Mouse (Mus musculus) neural tube, embryonic 14.5 days (tissue): Measurements from ENCODE around the gene Camkmt. TPM values are rescaled to one million over a fixed set of nuclear protein-coding genes. Genes with fewer than 3 reads are reported as not detected.

Source experiments
- ATAC-seq: fragments of 200-750 bp; cut with Nextera tagmentation; 2 replicates; pipeline ENCODE4 v1.8.0; 2017; ENCODE audit warnings: low read depth, mild to moderate bottlenecking, moderate TSS enrichment, moderate library complexity
- H3K27ac ChIP-seq: fragments of 300-500 bp; sonication (generic); 2 replicates; pipeline ENCODE4 v1.5.1; 2014; ENCODE audit warnings: low read depth, mild to moderate bottlenecking, control low read depth, low read length, moderate library complexity, mixed read lengths
- H3K27me3 ChIP-seq: fragments of 300-500 bp; sonication (generic); 2 replicates; pipeline ENCODE4 v1.6.1; 2014; ENCODE audit warnings: low read length; ENCODE audit not compliant: control insufficient read depth, insufficient read depth
- H3K36me3 ChIP-seq: fragments of 300-500 bp; sonication (generic); 2 replicates; pipeline ENCODE4 v1.6.1; 2014; ENCODE audit warnings: low read length, mixed read lengths; ENCODE audit not compliant: control insufficient read depth, insufficient read depth
- H3K4me1 ChIP-seq: fragments of 300-500 bp; sonication (generic); 2 replicates; pipeline ENCODE4 v1.6.1; 2014; ENCODE audit warnings: low read length; ENCODE audit not compliant: control insufficient read depth, insufficient read depth
- H3K4me2 ChIP-seq: fragments of 300-500 bp; sonication (generic); 2 replicates; pipeline ENCODE4 v1.6.1; 2014; ENCODE audit warnings: mild to moderate bottlenecking, low read depth, low read length, control low read depth
- H3K4me3 ChIP-seq: fragments of 300-500 bp; sonication (generic); 2 replicates; pipeline ENCODE4 v1.5.1; 2014; ENCODE audit warnings: low read depth, low read length, control low read depth, mixed read lengths
- H3K9ac ChIP-seq: fragments of 300-500 bp; sonication (generic); replicated peaks from 2 replicates; pipeline ENCODE4 v1.6.1; 2014; ENCODE audit warnings: low read depth, mild to moderate bottlenecking, control low read depth, low read length, mixed read lengths
- H3K9me3 ChIP-seq: fragments of 300-500 bp; sonication (generic); 2 replicates; pipeline ENCODE4 v1.6.1; 2016; ENCODE audit warnings: low read length; ENCODE audit not compliant: control insufficient read depth
- WGBS: fragments of 180-500 bp; shearing (Covaris S2); extraction: QIAGEN DNeasy Blood & Tissue Kit; methylation state at CpG from one replicate; pipeline ENCODE4 v1.1.7; 2014; 5-methylcytosine and 5-hydroxymethylcytosine counted together
- polyA plus RNA-seq: library from polyadenylated mRNA; unstranded; fragments of >200 nt; fragmentation: Nextera tagmentation; extraction: Ambion mirVana; gene quantifications from 2 replicates; pipeline ENCODE4 v1.2.1, GENCODE M21; 2014

Gene Camkmt
- polyA plus RNA-seq, 1 experiment from 2014 or later = 24.5 TPM

- H3K27me3 ChIP-seq = no peaks in the 10 kb centered on the region
- no peaks in the 10 kb centered on the region for H3K9me3 ChIP-seq
- H3K4me2 ChIP-seq = no peak overlapping the region
- H3K4me1 ChIP-seq = no peaks in the 10 kb centered on the region
- no peak overlapping the region for H3K4me3 ChIP-seq
- H3K27ac ChIP-seq = no peak overlapping the region
- H3K36me3 ChIP-seq = no peaks in the 10 kb centered on the region
- ATAC-seq = no peak
- WGBS = 32% methylated on average over 8 of the region's 8 CpGs
- no peak overlapping the region for H3K9ac ChIP-seq
Measured at GRCm38 (mm10) chr17:85432923-85433322, 342.6 kb downstream of the Camkmt start.

GRCm38 (mm10) chr17:85443036-85443435 lies 352.7 kb downstream of the Camkmt start:
- no peaks in the 10 kb centered on the region for H3K27me3 ChIP-seq
- no peaks in the 10 kb centered on the region for H3K36me3 ChIP-seq
- no peaks in the 10 kb centered on the region for H3K4me1 ChIP-seq
- H3K4me2 ChIP-seq = no peak overlapping the region
- no peak overlapping the region for H3K27ac ChIP-seq
- H3K9me3 ChIP-seq = no peaks in the 10 kb centered on the region
- no peak overlapping the region for H3K9ac ChIP-seq
- no peak overlapping the region for H3K4me3 ChIP-seq
- ATAC-seq = no peak
- 87% methylated on average over 8 of the region's 8 CpGs for WGBS

DNA sequence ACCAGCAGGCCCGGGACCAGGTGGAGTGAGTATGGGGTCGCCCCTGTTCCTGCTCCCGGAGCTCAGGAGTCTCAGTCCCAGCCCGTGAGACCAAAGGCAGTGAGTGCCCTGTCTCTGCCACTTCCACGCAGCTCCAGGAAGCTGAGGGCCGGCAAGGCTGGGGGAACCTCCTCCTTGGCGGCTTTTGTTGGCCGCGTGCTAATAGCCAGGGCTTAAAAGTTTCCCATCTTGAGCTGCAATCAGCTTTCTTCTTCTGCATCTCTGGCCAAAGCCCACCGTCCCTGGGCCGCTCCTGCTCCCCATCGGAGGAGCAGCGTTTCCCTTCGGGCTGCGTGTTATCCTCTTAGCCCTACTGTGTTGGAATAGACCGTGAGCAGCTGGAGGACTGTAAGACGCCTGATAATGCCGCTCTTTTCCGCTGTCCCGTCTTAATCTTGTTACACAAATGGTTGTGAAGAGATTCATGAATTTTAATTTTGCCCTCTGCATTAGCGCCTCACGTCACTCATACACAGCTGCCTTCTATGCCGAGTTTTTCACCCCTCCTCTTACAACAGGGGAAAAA lies 364.1 kb downstream of the Camkmt start:
- Histone ChIP-seq H3K36me3 (no peaks in the 10 kb centered on the region), H3K4me3 (no peak overlapping the region), H3K4me1 (no peaks in the 10 kb centered on the region), H3K27ac (no peak overlapping the region), H3K27me3 (peaks cover 65% of the 10 kb centered on the region), H3K9me3 (no peaks in the 10 kb centered on the region), H3K9ac (no peak overlapping the region), H3K4me2 (no peak overlapping the region)
- ATAC-seq = no peak
- WGBS = 3% methylated on average over 23 of the region's 23 CpGs

DNA sequence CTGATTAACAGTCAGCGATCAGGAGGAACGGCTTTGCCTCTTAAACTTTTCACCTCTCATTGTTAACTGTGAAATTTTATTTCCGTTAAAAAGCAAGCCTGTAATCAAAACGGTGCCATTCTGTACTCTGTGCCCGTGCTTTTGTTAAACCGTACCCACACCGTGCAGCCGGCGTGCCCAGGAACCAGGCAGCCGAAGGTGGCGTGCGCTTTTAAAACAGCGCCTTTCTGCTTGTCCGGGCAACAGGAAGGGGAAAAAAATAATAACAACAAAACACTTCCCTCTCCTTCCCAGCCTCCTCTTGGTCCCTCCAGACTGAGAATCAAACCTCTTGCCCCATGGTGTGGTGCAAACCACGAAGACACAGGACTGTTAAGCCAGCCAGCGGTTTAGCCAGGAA lies 364.7 kb downstream of the Camkmt start:
- H3K4me3 ChIP-seq = no peak overlapping the region
- H3K27ac ChIP-seq = no peak overlapping the region
- H3K4me1 ChIP-seq = no peaks in the 10 kb centered on the region
- no peak overlapping the region for H3K4me2 ChIP-seq
- WGBS = 3% methylated on average over 16 of the region's 16 CpGs
- no peaks in the 10 kb centered on the region for H3K36me3 ChIP-seq
- H3K27me3 ChIP-seq = peaks cover 70% of the 10 kb centered on the region
- H3K9ac ChIP-seq = no peak overlapping the region
- H3K9me3 ChIP-seq = no peaks in the 10 kb centered on the region
- no peak for ATAC-seq

DNA sequence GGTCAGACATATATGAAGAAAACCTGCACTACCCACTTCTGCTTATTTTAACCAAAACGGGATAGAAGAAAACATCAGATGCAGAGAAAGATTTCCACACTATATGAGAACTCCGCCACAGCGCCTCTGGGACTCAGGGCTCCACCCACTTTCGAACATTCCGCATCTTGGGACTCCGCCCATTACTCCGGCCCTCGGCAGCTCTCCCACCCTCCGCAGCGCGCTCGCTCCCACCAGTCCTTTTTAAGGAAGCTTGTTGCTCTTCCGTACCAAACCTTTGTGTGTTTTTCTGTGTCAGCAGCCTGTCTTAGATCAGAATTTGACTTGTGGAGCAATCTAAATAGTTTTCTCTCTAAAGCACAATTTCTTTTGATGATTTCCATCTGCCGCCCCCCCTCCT lies 367.7 kb downstream of the Camkmt start:
- Histone ChIP-seq H3K36me3 (no peaks in the 10 kb centered on the region), H3K4me1 (no peaks in the 10 kb centered on the region), H3K9ac (no peak overlapping the region), H3K27me3 (peaks cover 85% of the 10 kb centered on the region), H3K9me3 (no peaks in the 10 kb centered on the region), H3K4me2 (no peak overlapping the region), H3K4me3 (no peak overlapping the region), H3K27ac (no peak overlapping the region)
- 2% methylated on average over 14 of the region's 14 CpGs for WGBS
- ATAC-seq = no peak

DNA sequence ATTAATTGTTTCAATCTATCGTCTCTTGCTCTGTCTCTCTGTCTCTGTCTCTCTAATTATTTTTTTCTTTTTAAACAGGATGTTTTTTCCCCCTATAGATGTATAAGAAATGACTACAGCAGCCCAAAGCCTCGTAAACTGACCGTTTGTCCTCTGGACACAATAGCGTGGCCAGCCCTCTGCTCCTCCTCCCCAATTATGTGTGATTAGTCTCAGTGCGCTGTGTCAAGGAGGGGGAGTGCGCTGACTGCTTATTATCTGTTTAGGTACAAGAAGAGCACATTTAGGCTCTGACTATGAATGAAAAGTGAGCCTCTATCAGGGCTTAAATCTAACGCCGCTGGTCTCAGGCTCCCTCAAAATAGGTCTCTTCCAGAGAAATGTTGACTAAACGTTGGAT lies 368.2 kb downstream of the Camkmt start:
- no peak overlapping the region for H3K27ac ChIP-seq
- WGBS = 5% methylated on average over 9 of the region's 9 CpGs
- no peak overlapping the region for H3K4me2 ChIP-seq
- ATAC-seq = no peak
- H3K4me1 ChIP-seq = no peaks in the 10 kb centered on the region
- H3K36me3 ChIP-seq = no peaks in the 10 kb centered on the region
- no peak overlapping the region for H3K9ac ChIP-seq
- H3K4me3 ChIP-seq = no peak overlapping the region
- no peaks in the 10 kb centered on the region for H3K9me3 ChIP-seq
- peaks cover 85% of the 10 kb centered on the region for H3K27me3 ChIP-seq

- no peaks in the 10 kb centered on the region for H3K9me3 ChIP-seq
- no peak for ATAC-seq
- no peak overlapping the region for H3K9ac ChIP-seq
- H3K36me3 ChIP-seq = no peaks in the 10 kb centered on the region
- H3K4me2 ChIP-seq = no peak overlapping the region
- H3K4me3 ChIP-seq = no peak overlapping the region
- no peak overlapping the region for H3K27ac ChIP-seq
- H3K27me3 ChIP-seq = peaks cover 92% of the 10 kb centered on the region
- no peaks in the 10 kb centered on the region for H3K4me1 ChIP-seq
- WGBS = 32% methylated on average over 3 of the region's 3 CpGs
Measured at GRCm38 (mm10) chr17:85461577-85461976, 371.2 kb downstream of the Camkmt start.

DNA sequence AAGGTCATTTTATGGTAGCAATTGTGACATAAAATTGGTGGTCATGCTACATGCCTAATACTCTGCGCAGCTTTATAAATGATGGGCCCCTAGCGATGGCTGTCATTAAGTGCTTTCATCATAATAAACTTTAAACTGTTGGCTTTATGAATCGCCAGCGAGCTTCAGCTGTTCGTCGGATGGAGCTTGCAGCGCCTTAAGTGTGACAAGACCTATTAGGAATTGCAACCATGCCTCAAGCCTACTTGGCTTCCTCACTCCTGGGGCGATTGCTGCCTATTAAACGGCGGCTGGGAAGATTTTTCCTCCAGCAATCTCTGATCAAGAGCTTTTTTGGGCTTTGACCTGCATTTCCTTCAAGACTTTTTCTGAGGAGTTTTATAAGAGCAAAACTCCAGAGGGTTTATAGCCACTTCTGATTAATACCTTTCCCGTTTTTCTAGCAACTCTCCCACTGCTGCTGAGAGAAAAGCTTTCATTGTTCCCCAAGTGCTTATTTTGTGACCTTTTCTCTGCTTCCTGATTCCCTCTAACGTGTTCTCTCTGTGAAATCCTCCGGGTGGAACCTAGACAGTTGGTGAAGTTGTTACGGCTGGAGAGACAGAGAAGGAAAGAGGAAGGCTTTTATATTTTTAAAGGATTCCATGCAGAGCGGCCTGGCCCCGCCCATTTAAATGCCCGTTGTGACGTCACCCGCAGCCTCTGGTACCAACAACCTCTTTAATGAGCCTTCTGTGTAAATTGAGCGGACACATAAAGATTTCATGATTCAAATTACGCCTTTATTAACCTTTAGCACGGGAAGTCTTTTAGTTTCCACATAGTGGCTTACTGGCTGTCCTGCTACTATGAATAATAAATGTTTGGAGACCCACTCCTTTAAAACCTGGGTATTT lies 373.4 kb downstream of the Camkmt start:
- Histone ChIP-seq H3K9ac (no peak overlapping the region), H3K4me1 (no peaks in the 10 kb centered on the region), H3K9me3 (no peaks in the 10 kb centered on the region), H3K4me3 (no peak overlapping the region), H3K27me3 (peaks cover 90% of the 10 kb centered on the region), H3K36me3 (no peaks in the 10 kb centered on the region), H3K27ac (no peak overlapping the region), H3K4me2 (no peak overlapping the region)
- no peak for ATAC-seq
- WGBS = 7% methylated on average over 22 of the region's 22 CpGs
